Mouse (Mus musculus): ENCODE data around the gene Gm13102. TPM values are rescaled to one million over a fixed set of nuclear protein-coding genes. Genes with fewer than 3 reads are reported as not detected.
"Not testable (repeated sequence)": the region's sequence is repeated elsewhere in the genome, so short reads cannot be mapped to it uniquely, and the experiment has no call there.

The Gm13102 gene
- not detected in 2 replicates for polyA plus RNA-seq (2014; fragmentation: Nextera tagmentation; extraction: Ambion mirVana)

- not testable (repeated sequence) for ATAC-seq (ENCODE audit: low FRiP score); H3K36me3 ChIP-seq (replicated peaks; ENCODE audit: control insufficient read depth, insufficient read depth); H3K4me2 ChIP-seq (replicated peaks); H3K4me1 ChIP-seq (replicated peaks; ENCODE audit: control insufficient read depth, insufficient read depth, low read length); H3K27me3 ChIP-seq (ENCODE audit: control insufficient read depth, insufficient read depth, low read length); H3K27ac ChIP-seq; DNase-seq (ENCODE audit: low spot score); H3K9ac ChIP-seq; H3K4me3 ChIP-seq (replicated peaks; ENCODE audit: low read length); H3K9me3 ChIP-seq (ENCODE audit: control insufficient read depth, low read length)
- no CpG with 5 or more reads among the region's 2 CpGs for WGBS
Measured at GRCm38 (mm10) chr4:144106174-144106573, at the start of gene Gm13102. Gm13102 (plus strand) TSS chr4:144106474.

GRCm38 (mm10) chr4:144058826-144059225 is 47.4 kb upstream of the Gm13102 start, which contains the start of gene Pramel4:
Pramel4 (plus strand) TSS chr4:144059126.
- not testable (repeated sequence) for H3K4me1 ChIP-seq (replicated peaks; ENCODE audit: control insufficient read depth, insufficient read depth, low read length); H3K9ac ChIP-seq; H3K27ac ChIP-seq; ATAC-seq (ENCODE audit: low FRiP score); H3K9me3 ChIP-seq (ENCODE audit: control insufficient read depth, low read length); H3K36me3 ChIP-seq (replicated peaks; ENCODE audit: control insufficient read depth, insufficient read depth); H3K4me3 ChIP-seq (replicated peaks; ENCODE audit: low read length); H3K4me2 ChIP-seq (replicated peaks); DNase-seq (ENCODE audit: low spot score); H3K27me3 ChIP-seq (ENCODE audit: control insufficient read depth, insufficient read depth, low read length)
- WGBS = 91% methylated on average over 3 of the region's 3 CpGs

Other genes starting within 250 kb of the Gm13102 start
- gene Pramef6, start 206.1 kb upstream of the Gm13102 start, polyA plus RNA-seq (2014; fragmentation: Nextera tagmentation; extraction: Ambion mirVana) = not detected in 2 replicates
- not detected in 2 replicates for gene Pramef25, start 155.5 kb upstream of the Gm13102 start, polyA plus RNA-seq (2014; fragmentation: Nextera tagmentation; extraction: Ambion mirVana)
- not detected in 2 replicates for gene Gm13101, start 139.5 kb upstream of the Gm13102 start, polyA plus RNA-seq (2014; fragmentation: Nextera tagmentation; extraction: Ambion mirVana)
- gene Pramef17, start 112.1 kb upstream of the Gm13102 start, polyA plus RNA-seq (2014; fragmentation: Nextera tagmentation; extraction: Ambion mirVana) = not detected in 2 replicates
- not detected in 2 replicates for gene Pramel4, start 47.3 kb upstream of the Gm13102 start, polyA plus RNA-seq (2014; fragmentation: Nextera tagmentation; extraction: Ambion mirVana)
- not detected in 2 replicates for gene Oog3, start 56.2 kb downstream of the Gm13102 start, polyA plus RNA-seq (2014; fragmentation: Nextera tagmentation; extraction: Ambion mirVana)
- not detected in 2 replicates for gene Oog2, start 84.2 kb downstream of the Gm13102 start, polyA plus RNA-seq (2014; fragmentation: Nextera tagmentation; extraction: Ambion mirVana)
- not detected in 2 replicates for gene C87977, start 106.8 kb downstream of the Gm13102 start, polyA plus RNA-seq (2014; fragmentation: Nextera tagmentation; extraction: Ambion mirVana)
- not detected in 2 replicates for gene Pramel5, start 174.0 kb downstream of the Gm13102 start, polyA plus RNA-seq (2014; fragmentation: Nextera tagmentation; extraction: Ambion mirVana)
- not detected in 2 replicates for gene Gm13128, start 223.8 kb downstream of the Gm13102 start, polyA plus RNA-seq (2014; fragmentation: Nextera tagmentation; extraction: Ambion mirVana)

All from hindbrain, embryonic 14.5 days (tissue).